8 mouse cellular contexts compared by ENCODE assay signal in the genomic region with DNA sequence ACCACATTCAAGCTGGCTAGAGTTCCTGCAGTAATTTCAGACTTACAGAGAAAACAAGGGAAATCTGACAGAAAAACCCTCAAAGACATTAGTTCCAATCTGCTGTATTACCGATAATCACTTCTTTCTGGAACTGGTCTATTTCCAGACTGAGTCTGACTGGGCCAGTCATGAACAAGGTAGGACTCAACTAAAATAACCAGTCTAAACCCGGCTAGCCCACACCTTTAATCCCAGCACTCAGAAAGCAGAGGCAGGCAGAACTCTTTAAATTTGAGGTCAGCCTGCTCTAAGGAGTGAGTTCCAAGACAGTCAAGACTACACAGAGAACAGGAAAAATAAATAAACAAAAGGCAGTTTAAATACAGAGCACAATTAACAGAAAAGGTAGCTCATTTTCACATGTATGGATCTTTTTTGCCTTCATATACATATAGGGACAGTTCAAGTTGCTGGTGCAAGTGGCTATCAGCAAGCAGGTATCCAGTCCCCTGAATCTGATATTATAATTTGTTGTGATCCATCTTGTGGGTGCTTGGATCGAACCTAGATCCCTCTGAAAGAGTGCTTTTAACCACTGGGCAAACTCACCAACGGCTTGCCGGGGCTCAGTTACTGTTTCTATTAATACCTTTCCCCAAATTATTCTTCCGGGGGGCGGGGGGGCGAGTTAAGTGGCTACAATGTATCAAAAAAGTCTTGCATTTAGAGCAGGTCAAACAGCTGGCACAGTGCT. TPM values are rescaled to one million over a fixed set of nuclear protein-coding genes. Genes with fewer than 3 reads are reported as not detected.
DNase-seq lines count a peak whose midpoint lies in the region; ATAC-seq and TF ChIP-seq lines count a peak whose summit lies in the region.

No protein-coding gene starts in this region.

- peak overlapping the region; percentile 81 for H3K4me2 ChIP-seq in lung, embryonic 15.5 days
- peak overlapping the region; percentile 68 for H3K4me2 ChIP-seq in limb, embryonic 15.5 days
- peak overlapping the region; percentile 70 for H3K4me2 ChIP-seq in stomach, postnatal 0 days (replicated peaks; ENCODE audit: low read depth)

- peaks cover 12% of the 10 kb centered on the region for H3K4me1 ChIP-seq in lung, embryonic 15.5 days
- H3K4me1 ChIP-seq in embryonic fibroblast, embryonic 13.5 days (ENCODE audit: control insufficient read depth, insufficient read depth, low read length) = peaks cover 3% of the 10 kb centered on the region; the same call in 1 of the 2 replicates
- peaks cover 11% of the 10 kb centered on the region for H3K4me1 ChIP-seq in limb, embryonic 15.5 days
- H3K4me1 ChIP-seq in stomach, postnatal 0 days (replicated peaks; ENCODE audit: control insufficient read depth, insufficient read depth) = peaks cover 4% of the 10 kb centered on the region; the same call in 1 of the 2 replicates

- H3K27me3 ChIP-seq in lung, embryonic 15.5 days = no peaks in the 10 kb centered on the region
- no peaks in the 10 kb centered on the region for H3K27me3 ChIP-seq in limb, embryonic 15.5 days
- H3K27me3 ChIP-seq in stomach, postnatal 0 days (ENCODE audit: control insufficient read depth, insufficient read depth, low read length) = no peaks in the 10 kb centered on the region

- TF ChIP-seq CTCF in embryonic fibroblast, embryonic 13.5 days (IDR thresholded peaks at IDR 0.05; ENCODE audit: borderline replicate concordance, insufficient read depth, low read length) = no peak
- no peak for TF ChIP-seq CTCF in stomach, postnatal 0 days (IDR thresholded peaks at IDR 0.05; ENCODE audit: low read depth)

- no peak for ATAC-seq in lung, embryonic 15.5 days (ENCODE audit: borderline replicate concordance, extremely low read depth, low FRiP score, low TSS enrichment)
- ATAC-seq in limb, embryonic 15.5 days (ENCODE audit: insufficient number of reproducible peaks, low FRiP score, low TSS enrichment, low read depth) = no peak
- ATAC-seq in stomach, postnatal 0 days (ENCODE audit: low FRiP score, low TSS enrichment) = no peak

- peak overlapping the region; percentile 74 for H3K4me3 ChIP-seq in lung, embryonic 15.5 days
- H3K4me3 ChIP-seq in embryonic fibroblast, embryonic 13.5 days (ENCODE audit: insufficient read depth, low read length) = peak overlapping the region; percentile 95
- peak overlapping the region; percentile 83 for H3K4me3 ChIP-seq in limb, embryonic 15.5 days
- peak overlapping the region; percentile 82 for H3K4me3 ChIP-seq in stomach, postnatal 0 days (ENCODE audit: low read depth, low read length)

- WGBS in lung, embryonic 15.5 days = 38% methylated on average over 8 of the region's 8 CpGs
- WGBS in limb, embryonic 15.5 days = 37% methylated on average over 8 of the region's 8 CpGs
- 39% methylated on average over 8 of the region's 8 CpGs for WGBS in stomach, postnatal 0 days

- no peak for TF ChIP-seq EP300 in stomach, postnatal 0 days (optimal IDR thresholded peaks at IDR 0.05)

- H3K9ac ChIP-seq in lung, embryonic 15.5 days = peak overlapping the region; percentile 90
- H3K9ac ChIP-seq in limb, embryonic 15.5 days = peak overlapping the region; percentile 89
- peak overlapping the region; percentile 96 for H3K9ac ChIP-seq in stomach, postnatal 0 days (ENCODE audit: low read length)

- H3K27ac ChIP-seq in lung, embryonic 15.5 days = no peak overlapping the region
- peak overlapping the region; percentile 43; the same call in 1 of the 2 replicates for H3K27ac ChIP-seq in embryonic fibroblast, embryonic 13.5 days (ENCODE audit: insufficient read depth, low read length)
- H3K27ac ChIP-seq in limb, embryonic 15.5 days = no peak overlapping the region
- peak overlapping the region; percentile 81; the same call in 1 of the 2 replicates for H3K27ac ChIP-seq in stomach, postnatal 0 days (replicated peaks)

- H3K36me3 ChIP-seq in lung, embryonic 15.5 days = no peaks in the 10 kb centered on the region; the same call in 1 of the 2 replicates
- H3K36me3 ChIP-seq in limb, embryonic 15.5 days = no peaks in the 10 kb centered on the region
- H3K36me3 ChIP-seq in stomach, postnatal 0 days (ENCODE audit: control insufficient read depth, insufficient read depth, low read length) = no peaks in the 10 kb centered on the region

- no peak for DNase-seq in lung, adult 18-20 months
- no peak for DNase-seq in stomach, postnatal 0 days (ENCODE audit: low spot score)
- no peak for DNase-seq in cerebellum, adult 18-20 months
- DNase-seq in kidney, postnatal 36 days = no peak
- DNase-seq in layer of hippocampus, postnatal 25 days (ENCODE audit: extremely low spot score in 1 of 2, low spot score in 1 of 2) = no peak

- no peak for TF ChIP-seq POLR2A in embryonic fibroblast, embryonic 13.5 days (IDR thresholded peaks at IDR 0.05; ENCODE audit: low read depth, low read length)

- H3K9me3 ChIP-seq in lung, embryonic 15.5 days = no peaks in the 10 kb centered on the region
- no peaks in the 10 kb centered on the region for H3K9me3 ChIP-seq in limb, embryonic 15.5 days
- H3K9me3 ChIP-seq in stomach, postnatal 0 days (ENCODE audit: control insufficient read depth, low read length) = no peaks in the 10 kb centered on the region

RNA-seq across cellular contexts. Expression of a gene that starts 1.1 kb away (rescaled TPM):
- 29.0 and 31.4 TPM in 2 replicates for polyA plus RNA-seq in lung, embryonic 15.5 days (2015; fragmentation: Nextera tagmentation; extraction: Ambion mirVana)
- 38.3 and 43.3 TPM in 2 replicates for polyA plus RNA-seq in embryonic fibroblast, embryonic 13.5 days (2011; ENCODE audit: insufficient read length, low read depth, missing spikeins)
- polyA plus RNA-seq in limb, embryonic 15.5 days (2015; fragmentation: Nextera tagmentation; extraction: Ambion mirVana) = 30.9 and 31.5 TPM in 2 replicates
- 10.7 and 13.7 TPM in 2 replicates for polyA plus RNA-seq in stomach, postnatal 0 days (2015; fragmentation: Nextera tagmentation; extraction: Ambion mirVana)
- 10 to 100 TPM; 26.3 to 27.9 TPM for total RNA-seq in layer of hippocampus, postnatal 25 days (2021)

Comparison
In these comparisons a context has a peak if more than half of its experiments do, and no peak if none do; other contexts are left out.
1. H3K27ac ChIP-seq: peak in embryonic fibroblast, embryonic 13.5 days (single experiment) and stomach, postnatal 0 days (single experiment); none in lung, embryonic 15.5 days (single experiment) and limb, embryonic 15.5 days (single experiment).
2. Peak in every context shown above with its lines, with median percentiles within 50 percentile points of each other: H3K4me2 ChIP-seq, H3K4me3 ChIP-seq and H3K9ac ChIP-seq.